Mouse (Mus musculus) gonadal fat pad, adult 2 months (tissue): ENCODE measurements around the gene Glis3. TPM values are rescaled to one million over a fixed set of nuclear protein-coding genes. Genes with fewer than 3 reads are reported as not detected.

Experiments
- DNase-seq: peaks from one replicate; pipeline ENCODE4 v3.0.0-alpha.2; 2012; ENCODE audit warnings: low read depth
- polyA plus RNA-seq: library from polyadenylated mRNA; depleted of rRNA; stranded (reverse); fragments of >200 nt; gene quantifications from 2 replicates; pipeline ENCODE4 v1.2.3, GENCODE M21; 2012

The Glis3 gene
- polyA plus RNA-seq, 1 experiment: 8.6 TPM

GRCm38 (mm10) chr19:28591736-28592477 is 88.0 kb downstream of the Glis3 start:
- no peak for DNase-seq

- DNase-seq: no peak
Observed at GRCm38 (mm10) chr19:28580499-28580898, 99.4 kb downstream of the Glis3 start.

GRCm38 (mm10) chr19:28579724-28580375 is 100.0 kb downstream of the Glis3 start:
- DNase-seq: no peak

GRCm38 (mm10) chr19:28577023-28577422 is 102.9 kb downstream of the Glis3 start:
- no peak for DNase-seq

- no peak for DNase-seq
Observed at GRCm38 (mm10) chr19:28576619-28577018, 103.3 kb downstream of the Glis3 start.

- DNase-seq: no peak
Observed at GRCm38 (mm10) chr19:28573641-28574040, 106.2 kb downstream of the Glis3 start.

- no peak for DNase-seq
Observed at GRCm38 (mm10) chr19:28569856-28570255, 110.0 kb downstream of the Glis3 start.

GRCm38 (mm10) chr19:28567100-28567499 is 112.8 kb downstream of the Glis3 start:
- no peak for DNase-seq

- no peak for DNase-seq
Observed at GRCm38 (mm10) chr19:28566554-28566953, 113.3 kb downstream of the Glis3 start.

- DNase-seq: no peak
Observed at GRCm38 (mm10) chr19:28561697-28562002, 118.2 kb downstream of the Glis3 start.

- no peak for DNase-seq
Observed at GRCm38 (mm10) chr19:28560801-28561696, 118.8 kb downstream of the Glis3 start.

- DNase-seq: no peak
Observed at GRCm38 (mm10) chr19:28559836-28560235, 120.0 kb downstream of the Glis3 start.

- no peak for DNase-seq
Observed at GRCm38 (mm10) chr19:28559400-28559799, 120.5 kb downstream of the Glis3 start.

- DNase-seq: no peak
Observed at GRCm38 (mm10) chr19:28558661-28559060, 121.2 kb downstream of the Glis3 start.

GRCm38 (mm10) chr19:28557559-28558328 is 122.1 kb downstream of the Glis3 start:
- no peak for DNase-seq

GRCm38 (mm10) chr19:28555181-28555929 is 124.5 kb downstream of the Glis3 start:
- no peak for DNase-seq

GRCm38 (mm10) chr19:28550611-28551010 is 129.3 kb downstream of the Glis3 start:
- DNase-seq: no peak

GRCm38 (mm10) chr19:28546933-28547332 is 132.9 kb downstream of the Glis3 start:
- no peak for DNase-seq

GRCm38 (mm10) chr19:28545493-28545892 is 134.4 kb downstream of the Glis3 start:
- DNase-seq: no peak

- DNase-seq: no peak
Observed at GRCm38 (mm10) chr19:28538813-28539212, 141.1 kb downstream of the Glis3 start.

- DNase-seq: no peak
Observed at GRCm38 (mm10) chr19:28534964-28535363, 144.9 kb downstream of the Glis3 start.
